Mouse (Mus musculus) midbrain, embryonic 14.5 days (tissue): ENCODE measurements around the gene Polg. TPM values are rescaled to one million over a fixed set of nuclear protein-coding genes. Genes with fewer than 3 reads are reported as not detected.

Source experiments
- ATAC-seq: fragments of 200-750 bp; cut with Nextera tagmentation; 2 replicates; pipeline ENCODE4 v1.8.0; 2017; ENCODE audit warnings: moderate number of reproducible peaks, moderate library complexity; ENCODE audit not compliant: low FRiP score, low TSS enrichment
- DNase-seq: peaks from one replicate; pipeline ENCODE4 v3.0.0-alpha.2; 2015
- H3K27ac ChIP-seq: fragments of 300-500 bp; sonication (generic); replicated peaks from 2 replicates; pipeline ENCODE4 v1.5.1; 2014; ENCODE audit warnings: mild to moderate bottlenecking, low read depth, low read length, moderate library complexity
- H3K27me3 ChIP-seq: fragments of 300-500 bp; sonication (generic); 2 replicates; pipeline ENCODE4 v1.6.1; 2014; ENCODE audit warnings: low read length, control low read depth, mixed read lengths; ENCODE audit not compliant: control insufficient read depth, insufficient read depth
- H3K36me3 ChIP-seq: fragments of 300-500 bp; sonication (generic); 2 replicates; pipeline ENCODE4 v1.6.1; 2014; ENCODE audit warnings: low read length, control low read depth; ENCODE audit not compliant: control insufficient read depth, insufficient read depth
- H3K4me1 ChIP-seq: fragments of 300-500 bp; sonication (generic); 2 replicates; pipeline ENCODE4 v1.6.1; 2014; ENCODE audit warnings: mild to moderate bottlenecking, antibody characterized with exemption, low read length, control low read depth; ENCODE audit not compliant: control insufficient read depth, insufficient read depth
- H3K4me2 ChIP-seq: fragments of 300-500 bp; sonication (generic); 2 replicates; pipeline ENCODE4 v1.6.1; 2014; ENCODE audit warnings: mild to moderate bottlenecking, low read length, moderate library complexity
- H3K4me3 ChIP-seq: fragments of 300-500 bp; sonication (generic); replicated peaks from 2 replicates; pipeline ENCODE4 v1.5.1; 2014; ENCODE audit warnings: low read depth, low read length
- H3K9ac ChIP-seq: fragments of 300-500 bp; sonication (generic); replicated peaks from 2 replicates; pipeline ENCODE4 v1.6.1; 2014; ENCODE audit warnings: mild to moderate bottlenecking, low read length, moderate library complexity
- H3K9me3 ChIP-seq: fragments of 300-500 bp; sonication (generic); 2 replicates; pipeline ENCODE4 v1.6.1; 2016; ENCODE audit warnings: low read length, control low read depth, mixed read lengths; ENCODE audit not compliant: control insufficient read depth
- WGBS: fragments of 180-500 bp; shearing (Covaris S2); extraction: QIAGEN DNeasy Blood & Tissue Kit; methylation state at CpG from one replicate; pipeline ENCODE4 v1.1.7; 2014; 5-methylcytosine and 5-hydroxymethylcytosine counted together
- polyA plus RNA-seq: library from polyadenylated mRNA; unstranded; fragments of >200 nt; fragmentation: Nextera tagmentation; extraction: Ambion mirVana; gene quantifications from 2 replicates; pipeline ENCODE4 v1.2.1, GENCODE M21; 2014

Polg gene
- polyA plus RNA-seq, result 20.2 and 24.7 TPM in 2 replicates

DNA sequence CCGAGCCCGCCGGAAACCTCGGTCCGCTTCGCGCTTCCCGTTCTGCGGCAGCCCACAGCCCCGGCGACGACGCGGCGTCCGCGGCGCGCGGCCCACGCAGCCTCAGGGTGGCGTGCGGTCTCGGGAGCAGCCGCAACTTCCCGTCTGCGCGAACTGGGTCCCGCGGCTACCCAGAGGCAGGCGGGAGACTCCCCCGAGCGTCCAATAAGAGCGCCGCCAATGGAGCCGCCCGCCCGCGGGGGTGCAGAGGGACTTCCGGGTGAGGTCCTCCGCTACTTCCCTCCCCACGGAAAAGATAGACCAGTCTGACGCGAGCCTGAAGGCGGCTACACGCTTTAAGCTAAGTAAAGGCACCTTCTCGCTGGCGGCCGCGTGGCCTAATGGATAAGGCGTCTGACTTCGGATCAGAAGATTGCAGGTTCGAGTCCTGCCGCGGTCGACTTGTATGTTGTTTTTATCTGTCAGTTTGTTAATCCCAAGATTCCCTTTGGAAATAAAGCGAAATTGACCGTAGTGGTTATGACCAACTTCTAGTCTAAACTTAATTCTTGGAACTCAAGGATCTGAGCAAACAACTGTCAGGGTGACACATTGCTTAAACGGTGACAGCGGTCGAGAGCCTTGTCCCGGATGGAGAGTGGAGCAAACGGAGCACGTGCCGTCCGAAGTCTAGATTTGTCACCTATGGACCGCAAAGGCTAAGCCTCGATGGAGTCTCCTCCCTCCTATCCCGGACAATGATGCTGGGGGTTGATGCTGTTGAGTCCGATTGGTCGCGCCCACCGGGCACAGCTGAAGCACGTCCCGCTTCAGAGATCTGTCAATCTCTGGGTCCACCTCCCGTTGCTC, at the start of gene Polg:
Gene Polg, minus strand, starts transcription at position 310 of the 849 bp plus-strand sequence.
- ATAC-seq (peak; percentile 94), DNase-seq (peak; percentile 98)
- Histone ChIP-seq H3K4me1 (peaks cover 19% of the 10 kb centered on the region), H3K9ac (peak within 1 kb of the TSS; percentile 78), H3K9me3 (no peaks in the 10 kb centered on the region), H3K4me2 (peak within 1 kb of the TSS; percentile 69), H3K27ac (peak within 1 kb of the TSS; percentile 82), H3K27me3 (0 out of 2 replicates have a peak, but pooled peaks cover 5% of the 10 kb centered on the region), H3K4me3 (peak within 1 kb of the TSS; percentile 89), H3K36me3 (peaks cover 15% of the 10 kb centered on the region; the same call in 1 of the 2 replicates)
- under 1% methylated on average over 76 of the region's 76 CpGs for WGBS

DNA sequence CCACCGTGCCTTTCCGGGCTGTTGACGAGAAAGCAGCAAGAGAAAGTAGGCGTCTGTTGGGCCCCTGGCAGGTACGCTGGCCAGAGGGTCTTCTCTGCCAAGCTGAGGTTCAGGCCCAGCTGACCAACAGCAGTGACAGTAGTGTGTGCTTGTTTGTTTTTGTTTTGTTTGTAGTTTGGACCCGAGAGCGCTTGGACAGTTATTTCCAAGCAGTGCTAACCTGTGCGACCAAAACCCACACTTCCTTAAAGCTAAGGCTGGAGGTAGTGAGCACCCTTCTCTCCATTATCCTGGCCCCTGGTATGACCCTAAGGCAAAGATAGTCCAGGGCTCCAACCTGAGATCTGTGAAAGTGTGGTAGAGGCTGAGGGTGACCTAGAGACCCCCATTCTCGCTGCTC, 49.7 kb upstream of the Polg start:
- Histone ChIP-seq H3K36me3 (peaks cover 6% of the 10 kb centered on the region), H3K4me2 (peak overlapping the region; percentile 59), H3K9ac (peak overlapping the region; percentile 74), H3K4me1 (peaks cover 87% of the 10 kb centered on the region), H3K27me3 (peaks cover 13% of the 10 kb centered on the region; the same call in 1 of the 2 replicates), H3K4me3 (peak overlapping the region; percentile 32), H3K9me3 (no peaks in the 10 kb centered on the region), H3K27ac (peak overlapping the region; percentile 93)
- ATAC-seq (no peak), DNase-seq (no peak)
- 40% methylated on average over 9 of the region's 9 CpGs for WGBS

DNA sequence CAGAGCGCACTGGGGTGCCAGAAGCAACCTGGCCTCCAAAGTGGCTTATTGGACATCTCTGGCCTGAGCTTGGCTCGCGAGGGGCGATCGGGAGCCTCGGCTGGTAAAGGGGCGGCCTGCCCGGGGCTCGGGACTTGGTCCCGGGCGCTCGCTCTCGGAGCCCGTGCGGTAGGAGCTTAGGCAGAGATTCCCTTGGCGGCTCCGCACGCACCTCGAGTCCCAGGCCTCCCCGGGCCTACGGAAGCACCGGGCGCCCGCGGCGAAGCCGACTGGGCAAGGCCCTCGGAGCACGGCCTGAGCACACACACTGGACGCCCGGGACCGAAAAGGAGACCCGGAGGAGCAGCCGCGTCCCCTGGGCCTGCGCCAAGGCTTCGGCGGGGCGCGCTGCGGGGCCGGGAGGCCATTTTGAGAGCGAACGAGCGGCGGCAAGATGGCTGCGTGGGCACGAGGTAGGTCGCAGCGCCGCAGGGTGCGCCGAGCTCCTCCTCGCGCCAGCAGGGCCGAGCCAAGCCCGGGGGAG, 49.1 kb upstream of the Polg start:
- Histone ChIP-seq H3K36me3 (peaks cover 6% of the 10 kb centered on the region), H3K27ac (peak overlapping the region; percentile 93), H3K4me2 (peak overlapping the region; percentile 59), H3K9me3 (no peaks in the 10 kb centered on the region), H3K4me1 (peaks cover 82% of the 10 kb centered on the region), H3K4me3 (peak overlapping the region; percentile 32), H3K9ac (peak overlapping the region; percentile 74), H3K27me3 (peaks cover 13% of the 10 kb centered on the region; the same call in 1 of the 2 replicates)
- DNase-seq, result peak; percentile 77
- 1% methylated on average over 57 of the region's 57 CpGs for WGBS
- no peak for ATAC-seq

DNA sequence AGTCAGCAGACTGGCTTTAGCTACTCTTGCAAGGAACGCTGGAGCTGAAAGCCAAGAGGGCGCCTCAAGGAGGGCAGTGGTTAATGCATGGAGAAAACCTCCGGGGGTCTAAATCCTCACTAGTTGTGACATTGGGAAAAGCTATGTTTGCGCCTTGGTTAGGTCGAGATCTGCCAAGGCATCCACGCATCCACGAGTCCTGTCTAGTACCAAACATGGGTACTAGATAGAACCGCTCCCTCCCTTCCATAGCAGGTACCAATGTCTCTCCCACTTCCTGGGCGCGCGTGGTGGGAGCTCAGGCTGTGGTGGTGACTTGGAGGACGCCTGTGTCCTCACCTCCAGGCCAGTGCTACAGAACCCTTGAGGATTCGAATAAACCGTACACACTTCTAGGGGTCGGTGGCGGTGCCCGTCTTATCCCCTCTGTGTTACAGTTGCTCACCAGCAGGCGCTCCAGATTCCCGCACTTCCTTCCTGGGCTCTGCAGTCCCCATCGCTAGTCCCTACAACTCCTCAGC, 48.3 kb upstream of the Polg start:
- WGBS, result 7% methylated on average over 20 of the region's 20 CpGs
- H3K27me3 ChIP-seq, result peaks cover 13% of the 10 kb centered on the region; the same call in 1 of the 2 replicates
- DNase-seq, result peak; percentile 73

DNA sequence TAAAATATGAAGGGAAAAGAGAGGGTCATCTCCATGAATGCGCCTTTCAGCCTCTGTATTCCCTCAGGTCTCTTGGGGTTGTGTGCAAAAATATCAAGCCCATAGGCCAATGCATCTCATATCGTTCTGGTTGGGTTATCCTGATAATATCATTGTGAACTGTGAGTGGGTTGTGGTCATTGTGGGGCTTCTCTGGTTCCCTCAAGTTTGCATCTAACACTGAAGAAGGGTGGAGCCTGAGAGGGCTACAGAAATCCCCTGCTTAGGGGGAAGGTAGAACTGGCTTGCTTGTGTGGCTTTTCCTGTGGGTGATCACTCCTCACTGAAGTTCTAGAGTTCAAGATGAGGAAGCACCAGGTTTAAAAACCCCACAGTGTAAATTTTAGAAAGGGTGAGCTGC, 47.3 kb upstream of the Polg start:
- Histone ChIP-seq H3K4me2 (peak overlapping the region; percentile 59), H3K27ac (peak overlapping the region; percentile 93), H3K9ac (no peak overlapping the region; the same call in 1 of the 2 replicates), H3K9me3 (no peaks in the 10 kb centered on the region), H3K36me3 (peaks cover 20% of the 10 kb centered on the region), H3K27me3 (peaks cover 13% of the 10 kb centered on the region; the same call in 1 of the 2 replicates), H3K4me1 (peaks cover 79% of the 10 kb centered on the region), H3K4me3 (no peak overlapping the region)
- 18% methylated on average over 2 of the region's 2 CpGs for WGBS
- DNase-seq (peak; percentile 17), ATAC-seq (no peak)

More for the DNA sequence above, 48.3 kb upstream of the Polg start:
- Histone ChIP-seq H3K4me2 (peak overlapping the region; percentile 59), H3K36me3 (peaks cover 10% of the 10 kb centered on the region), H3K9ac (peak overlapping the region; percentile 74), H3K27ac (peak overlapping the region; percentile 93), H3K4me1 (peaks cover 79% of the 10 kb centered on the region), H3K4me3 (peak overlapping the region; percentile 32), H3K9me3 (no peaks in the 10 kb centered on the region)
- ATAC-seq, result no peak

DNA sequence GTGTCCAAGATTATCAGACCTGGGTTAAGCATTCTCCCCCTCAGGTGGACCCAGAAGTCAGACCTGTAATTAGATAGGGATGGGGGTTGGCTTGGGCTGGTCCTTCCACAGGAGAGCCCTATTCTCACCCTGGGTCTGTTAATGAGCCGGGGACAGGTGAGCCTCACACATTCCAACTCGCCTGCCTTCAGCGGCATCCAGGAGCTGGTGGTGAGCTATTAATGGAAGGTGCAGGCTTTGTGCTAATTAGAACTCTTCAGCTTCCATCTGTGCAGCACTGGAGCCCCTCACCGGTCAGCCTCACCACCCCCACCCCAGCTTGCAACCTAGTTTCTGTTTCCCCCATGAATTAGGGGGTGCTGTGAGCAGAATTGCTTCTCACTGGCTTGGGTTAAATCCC, 46.3 kb upstream of the Polg start:
- ATAC-seq (no peak), DNase-seq (peak; percentile 36)
- H3K4me3 ChIP-seq, result no peak overlapping the region
- H3K4me2 ChIP-seq, result peak overlapping the region; percentile 73
- H3K9ac ChIP-seq, result peak overlapping the region; percentile 32; the same call in 1 of the 2 replicates
- no peaks in the 10 kb centered on the region for H3K9me3 ChIP-seq
- H3K36me3 ChIP-seq, result peaks cover 27% of the 10 kb centered on the region
- peaks cover 77% of the 10 kb centered on the region for H3K4me1 ChIP-seq
- 17% methylated on average over 4 of the region's 4 CpGs for WGBS
- H3K27ac ChIP-seq, result peak overlapping the region; percentile 94
- peaks cover 13% of the 10 kb centered on the region; the same call in 1 of the 2 replicates for H3K27me3 ChIP-seq

DNA sequence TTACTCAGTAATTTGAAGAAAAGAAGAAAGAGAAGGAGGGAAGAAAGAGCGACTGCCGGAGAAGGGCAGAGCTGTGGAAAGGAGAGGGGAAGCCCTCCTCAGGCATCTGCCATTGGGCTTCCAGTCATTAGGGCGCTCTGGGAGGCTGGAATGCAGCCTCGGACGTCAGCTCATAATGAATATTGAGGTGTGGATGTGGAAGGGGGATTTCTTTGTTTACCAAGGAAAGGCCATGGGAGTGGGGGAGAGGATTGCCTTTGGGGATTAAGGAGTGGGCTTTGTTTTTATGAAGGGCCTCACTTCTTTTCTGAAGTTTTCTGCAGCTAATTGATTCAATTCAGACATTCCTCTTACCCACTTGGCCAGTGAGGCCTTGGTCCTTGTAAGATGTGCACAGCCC, 45.5 kb upstream of the Polg start:
- peaks cover 27% of the 10 kb centered on the region for H3K36me3 ChIP-seq
- no peaks in the 10 kb centered on the region for H3K9me3 ChIP-seq
- peak overlapping the region; percentile 36 for H3K9ac ChIP-seq
- WGBS, result 9% methylated on average over 5 of the region's 5 CpGs
- DNase-seq, result peak; percentile 61
- peak overlapping the region; percentile 73 for H3K4me2 ChIP-seq
- peaks cover 81% of the 10 kb centered on the region for H3K4me1 ChIP-seq
- no peak for ATAC-seq
- H3K27ac ChIP-seq, result peak overlapping the region; percentile 94
- H3K4me3 ChIP-seq, result no peak overlapping the region
- peaks cover 13% of the 10 kb centered on the region; the same call in 1 of the 2 replicates for H3K27me3 ChIP-seq

DNA sequence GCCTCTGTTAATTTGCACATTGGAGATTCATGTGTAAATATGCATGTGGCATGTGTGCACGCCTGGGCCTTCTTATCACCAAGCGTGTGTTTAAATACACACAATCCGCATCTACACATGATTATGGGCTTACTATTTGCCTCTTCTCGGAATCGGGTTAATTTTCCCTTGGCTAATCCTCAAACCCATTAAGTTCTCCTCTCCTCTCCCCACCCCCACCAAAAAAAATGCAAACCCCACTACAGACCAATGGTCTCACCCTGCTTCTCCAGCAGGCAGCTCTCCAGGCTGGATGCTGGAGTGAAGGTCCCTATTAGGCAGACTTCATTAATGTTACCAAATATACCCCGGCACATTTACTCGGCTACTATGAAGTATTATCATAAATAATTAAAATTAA, 45.0 kb upstream of the Polg start:
- no peak for ATAC-seq
- H3K36me3 ChIP-seq, result peaks cover 24% of the 10 kb centered on the region
- H3K9ac ChIP-seq, result peak overlapping the region; percentile 36
- peak overlapping the region; percentile 94 for H3K27ac ChIP-seq
- peaks cover 76% of the 10 kb centered on the region for H3K4me1 ChIP-seq
- DNase-seq, result peak; percentile 62
- H3K4me2 ChIP-seq, result peak overlapping the region; percentile 73
- H3K27me3 ChIP-seq, result peaks cover 13% of the 10 kb centered on the region; the same call in 1 of the 2 replicates
- no peaks in the 10 kb centered on the region for H3K9me3 ChIP-seq
- peak overlapping the region; percentile 82 for H3K4me3 ChIP-seq
- WGBS, result 15% methylated on average over 7 of the region's 7 CpGs
